Mouse (Mus musculus) heart, embryonic 16.5 days (tissue): Measurements from ENCODE around the gene Cyb5r3. TPM values are rescaled to one million over a fixed set of nuclear protein-coding genes. Genes with fewer than 3 reads are reported as not detected.

Experiments
- ATAC-seq: fragments of 200-750 bp; cut with Nextera tagmentation; replicated peaks from 2 replicates; pipeline ENCODE4 v1.8.0; 2017; ENCODE audit warnings: moderate number of reproducible peaks; ENCODE audit not compliant: insufficient read depth, low FRiP score; ENCODE audit errors: extremely low read depth
- H3K27ac ChIP-seq: fragments of 300-500 bp; sonication (generic); 2 replicates; pipeline ENCODE4 v1.5.1; 2014; ENCODE audit warnings: mild to moderate bottlenecking, low read length, control low read depth, moderate library complexity
- H3K27me3 ChIP-seq: fragments of 300-500 bp; sonication (generic); 2 replicates; pipeline ENCODE4 v1.6.1; 2014; ENCODE audit warnings: low read length, mixed read lengths; ENCODE audit not compliant: control insufficient read depth, insufficient read depth
- H3K36me3 ChIP-seq: fragments of 300-500 bp; sonication (generic); 2 replicates; pipeline ENCODE4 v1.6.1; 2014; ENCODE audit not compliant: control insufficient read depth, insufficient read depth
- H3K4me1 ChIP-seq: fragments of 300-500 bp; sonication (generic); 2 replicates; pipeline ENCODE4 v1.6.1; 2014; ENCODE audit warnings: low read length, mixed read lengths; ENCODE audit not compliant: control insufficient read depth, insufficient read depth
- H3K4me2 ChIP-seq: fragments of 300-500 bp; sonication (generic); 2 replicates; pipeline ENCODE4 v1.6.1; 2014; ENCODE audit warnings: low read depth, mild to moderate bottlenecking, control low read depth, low read length
- H3K4me3 ChIP-seq: fragments of 300-500 bp; sonication (generic); 2 replicates; pipeline ENCODE4 v1.5.1; 2014; ENCODE audit warnings: mild to moderate bottlenecking, control low read depth, low read length
- H3K9ac ChIP-seq: fragments of 300-500 bp; sonication (generic); 2 replicates; pipeline ENCODE4 v1.6.1; 2014; ENCODE audit warnings: low read length, control low read depth
- H3K9me3 ChIP-seq: fragments of 300-500 bp; sonication (generic); replicated peaks from 2 replicates; pipeline ENCODE4 v1.6.1; 2016; ENCODE audit warnings: low read length; ENCODE audit not compliant: control insufficient read depth
- WGBS: fragments of 180-500 bp; shearing (Covaris S2); extraction: QIAGEN DNeasy Blood & Tissue Kit; methylation state at CpG from one replicate; pipeline ENCODE4 v1.1.7; 2014; 5-methylcytosine and 5-hydroxymethylcytosine counted together
- polyA plus RNA-seq: library from polyadenylated mRNA; unstranded; fragments of >200 nt; fragmentation: Nextera tagmentation; extraction: Ambion mirVana; gene quantifications from 2 replicates; pipeline ENCODE4 v1.2.1, GENCODE M21; 2015

Gene Cyb5r3
- polyA plus RNA-seq, 1 experiment from 2014 or later, result 155 TPM

DNA sequence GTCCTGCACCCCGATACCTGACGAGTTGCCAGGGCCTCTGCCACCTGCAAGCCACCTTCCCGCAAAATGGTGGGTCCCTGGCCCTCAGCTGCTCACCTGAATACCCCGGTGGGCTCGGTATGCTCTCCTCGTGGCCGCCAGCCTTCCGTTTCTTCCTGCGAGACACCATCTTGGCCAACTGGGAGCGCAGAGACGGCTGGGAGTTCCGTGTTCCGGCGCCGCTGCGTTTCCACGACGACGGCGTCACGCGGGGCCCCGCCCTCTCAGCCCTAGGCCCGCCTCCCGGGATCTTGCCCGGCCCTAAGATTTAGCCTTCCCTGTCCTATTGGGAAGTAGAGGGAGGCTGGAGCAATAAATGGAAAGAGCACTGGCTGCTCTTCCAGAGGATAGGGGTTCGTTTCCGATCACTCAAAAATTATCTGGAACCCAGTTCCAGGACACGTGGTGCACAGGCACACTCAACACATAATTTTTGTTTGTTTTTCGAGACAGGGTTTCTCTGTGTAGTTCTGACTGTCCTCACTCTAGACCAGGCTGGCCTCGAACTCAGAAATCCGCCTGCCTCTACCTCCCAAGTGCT is 49.7 kb downstream of the Cyb5r3 start, which contains the start of gene Rrp7a:
Gene Rrp7a (minus strand): TSS at position 236 of the 580 bp plus-strand sequence.
- no peaks in the 10 kb centered on the region for H3K27me3 ChIP-seq
- H3K9ac ChIP-seq, result peak within 1 kb of the TSS; percentile 86
- H3K27ac ChIP-seq, result peak within 1 kb of the TSS; percentile 76
- H3K4me2 ChIP-seq, result peak within 1 kb of the TSS; percentile 87
- H3K36me3 ChIP-seq, result peaks cover 35% of the 10 kb centered on the region
- peak; percentile 91 for ATAC-seq
- peaks cover 12% of the 10 kb centered on the region for H3K4me1 ChIP-seq
- H3K9me3 ChIP-seq, result no peaks in the 10 kb centered on the region
- peak within 1 kb of the TSS; percentile 95 for H3K4me3 ChIP-seq
- 8% methylated on average over 32 of the region's 32 CpGs for WGBS

DNA sequence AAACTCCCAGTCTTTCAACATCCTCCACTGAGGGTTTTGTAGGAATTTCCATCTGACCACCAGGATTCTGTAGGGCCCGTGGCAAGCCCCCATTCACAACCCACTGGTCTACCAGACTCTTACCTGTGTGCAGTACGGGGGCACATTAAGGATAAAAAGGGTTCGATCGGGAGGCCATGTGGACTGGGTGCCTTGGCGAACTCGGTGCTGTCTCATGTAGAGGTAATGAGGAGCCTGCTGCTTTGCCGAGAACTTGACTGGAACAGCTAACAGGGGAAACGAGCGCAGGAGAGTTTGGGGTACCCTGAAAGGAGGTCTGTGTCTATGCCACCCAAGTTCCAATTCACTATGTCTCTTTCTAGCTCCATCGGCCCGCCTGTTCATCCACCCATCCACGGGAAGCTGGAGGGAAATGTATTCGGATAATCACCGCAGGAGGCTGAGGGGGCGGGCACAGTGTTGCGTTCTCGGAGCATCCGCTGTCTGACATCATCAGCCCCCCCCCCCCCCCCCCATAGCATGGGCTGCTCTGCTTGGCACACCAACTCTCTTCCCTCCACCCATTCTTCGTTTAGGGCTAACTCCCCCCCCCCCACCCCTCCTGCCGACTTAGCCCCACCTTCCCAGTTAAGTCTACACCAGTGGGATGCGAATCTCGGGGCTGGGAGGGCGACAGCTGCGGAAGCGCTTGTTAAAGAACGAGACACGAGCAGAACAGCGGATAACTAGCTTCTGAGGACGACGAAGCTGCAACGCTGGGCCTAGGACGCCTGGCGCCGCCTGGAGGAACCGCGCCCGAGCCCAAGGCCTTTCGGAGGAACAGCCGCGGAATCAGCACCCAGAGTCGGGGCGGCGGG is 50.5 kb downstream of the Cyb5r3 start:
- peak overlapping the region; percentile 87 for H3K4me2 ChIP-seq
- no peaks in the 10 kb centered on the region for H3K27me3 ChIP-seq
- H3K36me3 ChIP-seq, result peaks cover 35% of the 10 kb centered on the region
- ATAC-seq, result peak; percentile 21
- H3K9ac ChIP-seq, result peak overlapping the region; percentile 86
- whole genome bisulfite sequencing, result 4% methylated on average over 40 of the region's 43 CpGs
- peak overlapping the region; percentile 76 for H3K27ac ChIP-seq
- peak overlapping the region; percentile 95 for H3K4me3 ChIP-seq
- peaks cover 12% of the 10 kb centered on the region for H3K4me1 ChIP-seq
- H3K9me3 ChIP-seq, result no peaks in the 10 kb centered on the region

DNA sequence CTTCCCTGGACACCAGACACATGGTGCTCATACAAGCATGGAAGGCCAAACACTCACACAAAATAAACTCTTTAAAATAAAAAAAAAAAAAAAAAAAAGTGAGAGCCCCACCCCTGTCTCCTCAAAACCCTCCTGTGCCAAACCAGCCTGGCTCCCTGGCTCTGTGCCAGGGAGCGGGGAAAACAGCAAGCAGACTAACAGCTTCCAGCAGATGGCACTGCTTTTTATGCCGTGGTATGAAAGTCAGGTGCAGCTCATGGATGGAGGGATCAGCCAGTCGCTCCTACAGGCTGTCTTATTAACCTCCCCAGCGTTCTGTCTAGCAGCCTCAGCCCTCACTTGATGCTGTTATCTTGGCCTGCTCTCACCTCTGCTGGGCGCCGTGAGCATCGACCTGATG is 54.0 kb downstream of the Cyb5r3 start:
- H3K4me2 ChIP-seq, result no peak overlapping the region
- no peak for ATAC-seq
- peaks cover 13% of the 10 kb centered on the region for H3K4me1 ChIP-seq
- H3K9ac ChIP-seq, result no peak overlapping the region
- WGBS, result 43% methylated on average over 7 of the region's 7 CpGs
- H3K27me3 ChIP-seq, result no peaks in the 10 kb centered on the region
- no peaks in the 10 kb centered on the region for H3K9me3 ChIP-seq
- no peak overlapping the region for H3K27ac ChIP-seq
- no peak overlapping the region for H3K4me3 ChIP-seq
- peaks cover 23% of the 10 kb centered on the region for H3K36me3 ChIP-seq

DNA sequence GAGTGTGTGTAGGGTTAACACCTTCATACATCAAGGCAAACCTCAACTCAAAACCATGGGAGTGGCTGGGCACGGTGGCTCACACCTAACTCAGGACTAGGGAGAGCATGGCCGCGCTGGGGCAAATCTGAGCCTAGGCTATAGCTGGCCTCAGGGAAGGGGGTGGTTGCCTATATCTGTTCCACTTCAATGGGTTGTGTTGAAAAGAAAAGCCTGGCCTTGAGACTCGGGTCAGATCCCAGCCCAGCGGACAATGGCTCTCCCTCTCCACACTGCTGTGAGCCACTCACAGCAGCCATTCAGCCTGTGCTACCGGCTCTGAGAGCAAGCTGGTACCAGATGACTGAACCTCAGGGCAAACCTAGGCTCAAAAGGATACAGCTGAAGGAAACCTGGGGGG is 57.3 kb downstream of the Cyb5r3 start:
- no peak for ATAC-seq
- no peak overlapping the region for H3K27ac ChIP-seq
- no peak overlapping the region for H3K4me2 ChIP-seq
- H3K4me3 ChIP-seq, result no peak overlapping the region
- no peaks in the 10 kb centered on the region for H3K9me3 ChIP-seq
- 80% methylated on average over 6 of the region's 6 CpGs for WGBS
- no peaks in the 10 kb centered on the region for H3K27me3 ChIP-seq
- H3K4me1 ChIP-seq, result peaks cover 9% of the 10 kb centered on the region
- H3K36me3 ChIP-seq, result peaks cover 23% of the 10 kb centered on the region
- H3K9ac ChIP-seq, result no peak overlapping the region

DNA sequence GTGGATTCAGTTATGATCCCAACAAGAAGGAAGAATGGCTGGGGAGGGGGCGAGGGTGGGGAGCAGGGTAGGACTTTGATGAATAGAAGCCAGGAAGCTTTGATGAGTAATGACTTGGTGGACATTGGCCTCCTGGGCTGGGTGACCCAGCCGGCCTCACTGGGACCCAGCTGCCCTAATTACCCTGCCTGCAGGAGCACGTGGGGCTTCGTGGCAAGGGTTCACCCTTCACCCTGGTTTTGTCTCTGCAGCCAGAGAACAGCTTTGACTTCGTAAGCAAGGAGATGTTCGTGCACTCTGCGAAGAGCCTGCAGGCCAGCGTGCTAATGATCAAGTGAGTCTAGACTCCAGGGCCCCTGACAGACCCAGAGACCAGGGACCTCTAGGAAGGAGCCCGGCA is 58.3 kb downstream of the Cyb5r3 start:
- Histone ChIP-seq H3K4me2 (no peak overlapping the region), H3K27me3 (no peaks in the 10 kb centered on the region), H3K4me1 (peaks cover 9% of the 10 kb centered on the region), H3K4me3 (no peak overlapping the region), H3K27ac (no peak overlapping the region), H3K9ac (no peak overlapping the region), H3K9me3 (no peaks in the 10 kb centered on the region), H3K36me3 (peaks cover 22% of the 10 kb centered on the region)
- ATAC-seq, result no peak
- WGBS, result 86% methylated on average over 9 of the region's 9 CpGs

DNA sequence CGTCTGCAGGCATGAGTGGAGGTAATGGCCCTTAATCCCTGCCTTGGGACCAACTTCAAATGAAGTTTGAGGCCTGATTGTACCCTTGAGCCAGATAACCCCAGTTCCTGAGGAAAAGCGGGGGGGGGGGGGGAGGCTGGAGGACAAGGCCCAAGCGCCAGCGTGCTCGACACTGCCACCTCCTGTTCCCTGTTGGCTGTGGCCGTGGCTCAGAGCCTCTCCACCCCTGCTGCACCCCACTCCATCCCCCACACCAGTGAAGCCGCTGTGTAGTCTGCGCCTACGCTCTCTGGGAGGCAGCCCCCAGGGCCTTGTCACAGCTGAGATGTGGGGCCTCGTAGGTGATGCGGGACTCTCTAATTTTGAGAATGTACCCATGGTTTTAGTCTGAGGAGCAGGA is 59.5 kb downstream of the Cyb5r3 start:
- H3K27ac ChIP-seq, result no peak overlapping the region
- H3K36me3 ChIP-seq, result peaks cover 17% of the 10 kb centered on the region
- 8% methylated on average over 10 of the region's 11 CpGs for WGBS
- peak; percentile 67; the same call in 1 of the 2 replicates for ATAC-seq
- H3K9ac ChIP-seq, result 0 out of 2 replicates have a peak overlapping the region, but pooled peaks have one; percentile 33
- H3K4me2 ChIP-seq, result peak overlapping the region; percentile 40
- H3K27me3 ChIP-seq, result no peaks in the 10 kb centered on the region
- H3K4me1 ChIP-seq, result peaks cover 9% of the 10 kb centered on the region
- H3K9me3 ChIP-seq, result no peaks in the 10 kb centered on the region
- H3K4me3 ChIP-seq, result no peak overlapping the region

DNA sequence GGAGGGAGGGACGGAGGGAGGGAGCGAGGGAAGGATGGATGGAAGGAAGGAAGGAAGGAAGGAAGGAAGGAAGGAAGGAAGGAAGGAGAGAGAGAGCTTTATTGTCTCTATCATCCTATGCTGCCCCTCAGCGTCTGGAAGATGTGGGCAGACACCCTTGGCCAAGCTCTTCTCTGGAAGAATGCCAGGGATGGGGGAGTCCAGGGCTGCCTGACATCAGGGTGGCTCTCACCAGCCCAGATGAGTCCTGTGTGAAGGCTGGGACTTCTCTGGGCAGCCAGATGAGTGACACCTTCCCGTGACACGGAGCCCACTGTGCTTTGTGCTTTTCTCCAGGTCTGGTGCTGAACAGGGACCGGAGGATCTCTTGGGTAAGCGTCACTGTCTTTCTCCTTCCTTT is 60.5 kb downstream of the Cyb5r3 start:
- Histone ChIP-seq H3K4me1 (peaks cover 9% of the 10 kb centered on the region), H3K9ac (no peak overlapping the region), H3K27me3 (no peaks in the 10 kb centered on the region), H3K27ac (no peak overlapping the region), H3K36me3 (peaks cover 8% of the 10 kb centered on the region), H3K4me2 (no peak overlapping the region), H3K4me3 (no peak overlapping the region), H3K9me3 (no peaks in the 10 kb centered on the region)
- no peak for ATAC-seq
- 75% methylated on average over 7 of the region's 7 CpGs for WGBS

DNA sequence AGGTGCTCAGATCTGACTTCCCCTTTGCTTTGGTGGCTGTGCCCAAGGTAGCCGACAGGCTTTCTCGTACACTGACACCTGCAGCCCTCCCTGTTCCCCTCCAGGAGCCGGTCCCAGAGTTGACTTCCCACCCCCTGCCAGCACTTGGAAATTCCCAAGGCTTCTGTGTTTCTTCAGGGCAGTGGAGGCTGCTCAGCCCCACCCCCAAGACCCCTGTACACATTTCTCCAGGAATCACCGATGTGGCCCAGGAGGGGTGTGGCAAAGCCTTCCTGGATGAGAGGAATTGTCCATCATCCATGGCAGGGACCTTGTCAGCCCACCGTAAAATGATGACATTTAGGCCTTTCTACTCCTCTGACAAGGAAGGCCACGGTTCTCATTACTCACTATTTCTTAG is 61.1 kb downstream of the Cyb5r3 start:
- peaks cover 9% of the 10 kb centered on the region for H3K4me1 ChIP-seq
- no peaks in the 10 kb centered on the region for H3K9me3 ChIP-seq
- no peak overlapping the region for H3K4me2 ChIP-seq
- H3K36me3 ChIP-seq, result peaks cover 7% of the 10 kb centered on the region
- H3K27ac ChIP-seq, result no peak overlapping the region
- H3K27me3 ChIP-seq, result no peaks in the 10 kb centered on the region
- H3K9ac ChIP-seq, result no peak overlapping the region
- no peak for ATAC-seq
- H3K4me3 ChIP-seq, result no peak overlapping the region
- 56% methylated on average over 6 of the region's 6 CpGs for whole genome bisulfite sequencing

DNA sequence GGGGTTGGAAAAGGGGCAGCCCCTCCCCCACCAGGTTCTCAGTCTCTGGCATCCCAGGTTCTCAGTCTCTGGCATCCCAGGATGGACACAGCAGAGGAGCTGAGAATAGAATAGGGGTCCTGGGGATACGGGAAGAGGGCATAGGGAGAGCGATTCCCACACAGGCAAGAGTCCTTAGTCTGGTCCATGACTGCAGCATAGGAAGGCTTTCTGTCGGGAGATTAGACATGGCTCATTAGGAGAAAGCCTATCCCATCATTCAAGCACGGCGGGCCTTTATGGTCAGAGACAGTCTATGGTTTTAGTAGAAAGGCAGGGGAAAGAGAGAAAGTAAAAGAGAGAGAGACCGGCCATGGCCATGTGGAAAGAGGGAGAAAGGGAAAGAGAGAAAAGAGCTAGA is 64.6 kb downstream of the Cyb5r3 start:
- ATAC-seq, result no peak
- no peak overlapping the region for H3K27ac ChIP-seq
- no peak overlapping the region for H3K9ac ChIP-seq
- peaks cover 3% of the 10 kb centered on the region for H3K4me1 ChIP-seq
- H3K4me3 ChIP-seq, result no peak overlapping the region
- H3K4me2 ChIP-seq, result no peak overlapping the region
- 75% methylated on average over 6 of the region's 6 CpGs for WGBS
- H3K9me3 ChIP-seq, result no peaks in the 10 kb centered on the region
- peaks cover 4% of the 10 kb centered on the region for H3K36me3 ChIP-seq
- no peaks in the 10 kb centered on the region for H3K27me3 ChIP-seq
